Mouse (Mus musculus) hindbrain, embryonic 12.5 days (tissue): ENCODE measurements around the gene Nhsl2. TPM values are rescaled to one million over a fixed set of nuclear protein-coding genes. Genes with fewer than 3 reads are reported as not detected.

Source experiments
- ATAC-seq: fragments of 200-750 bp; cut with Nextera tagmentation; 2 replicates; pipeline ENCODE4 v1.8.0; 2017; ENCODE audit warnings: moderate TSS enrichment; ENCODE audit not compliant: low FRiP score
- H3K27ac ChIP-seq: fragments of 300-500 bp; sonication (generic); 2 replicates; pipeline ENCODE4 v1.5.1; 2016; ENCODE audit warnings: mild to moderate bottlenecking
- H3K27me3 ChIP-seq: fragments of 300-500 bp; sonication (generic); 2 replicates; pipeline ENCODE4 v1.6.1; 2016; ENCODE audit warnings: mild to moderate bottlenecking
- H3K36me3 ChIP-seq: fragments of 300-500 bp; sonication (generic); 2 replicates; pipeline ENCODE4 v1.6.1; 2016; ENCODE audit warnings: mild to moderate bottlenecking
- H3K4me1 ChIP-seq: fragments of 300-500 bp; sonication (generic); 2 replicates; pipeline ENCODE4 v1.6.1; 2016
- H3K4me2 ChIP-seq: fragments of 300-500 bp; sonication (generic); replicated peaks from 2 replicates; pipeline ENCODE4 v1.6.1; 2016; ENCODE audit warnings: mild to moderate bottlenecking
- H3K4me3 ChIP-seq: fragments of 300-500 bp; sonication (generic); 2 replicates; pipeline ENCODE4 v1.5.1; 2016; ENCODE audit warnings: mild to moderate bottlenecking
- H3K9ac ChIP-seq: fragments of 300-500 bp; sonication (generic); 2 replicates; pipeline ENCODE4 v1.6.1; 2016; ENCODE audit warnings: mild to moderate bottlenecking, moderate library complexity
- H3K9me3 ChIP-seq: fragments of 300-500 bp; sonication (generic); replicated peaks from 2 replicates; pipeline ENCODE4 v1.6.1; 2016; ENCODE audit warnings: mild to moderate bottlenecking
- WGBS: fragments of 180-500 bp; shearing (Covaris S2); methylation state at CpG from one replicate; pipeline ENCODE4 v1.1.7; 2016; 5-methylcytosine and 5-hydroxymethylcytosine counted together
- polyA plus RNA-seq: library from polyadenylated mRNA; unstranded; fragments of >200 nt; fragmentation: Nextera tagmentation; extraction: Ambion mirVana; gene quantifications from 2 replicates; pipeline ENCODE4 v1.2.1, GENCODE M21; 2016

Gene Nhsl2
- polyA plus RNA-seq, 1 experiment from 2014 or later, result 14.7 TPM

DNA sequence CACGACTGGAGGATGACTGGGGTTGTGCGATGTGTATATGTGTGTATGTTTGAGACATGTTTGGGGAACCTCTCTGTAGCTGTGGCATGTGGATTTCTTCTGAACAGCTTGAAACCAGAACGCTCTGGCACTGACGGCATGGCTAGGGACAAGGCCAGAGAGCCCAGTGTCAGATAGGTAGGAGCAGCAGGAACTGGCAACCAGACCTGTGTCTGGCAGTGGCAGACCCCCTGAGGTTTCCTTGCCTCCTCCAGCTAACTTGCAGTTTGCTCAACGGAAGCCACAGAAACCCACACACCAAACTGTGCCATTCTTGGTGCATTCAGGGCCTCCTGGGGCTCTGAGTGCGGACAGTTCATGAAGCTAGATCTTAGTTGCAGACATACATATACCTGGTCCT is 81.1 kb downstream of the Nhsl2 start:
- no peaks in the 10 kb centered on the region for H3K4me1 ChIP-seq
- H3K4me2 ChIP-seq, result no peak overlapping the region
- ATAC-seq, result no peak
- H3K27me3 ChIP-seq, result peaks cover 43% of the 10 kb centered on the region
- no peaks in the 10 kb centered on the region for H3K9me3 ChIP-seq
- H3K27ac ChIP-seq, result no peak overlapping the region
- no peak overlapping the region for H3K4me3 ChIP-seq
- no peaks in the 10 kb centered on the region for H3K36me3 ChIP-seq
- 87% methylated on average over 6 of the region's 6 CpGs for WGBS
- no peak overlapping the region for H3K9ac ChIP-seq

DNA sequence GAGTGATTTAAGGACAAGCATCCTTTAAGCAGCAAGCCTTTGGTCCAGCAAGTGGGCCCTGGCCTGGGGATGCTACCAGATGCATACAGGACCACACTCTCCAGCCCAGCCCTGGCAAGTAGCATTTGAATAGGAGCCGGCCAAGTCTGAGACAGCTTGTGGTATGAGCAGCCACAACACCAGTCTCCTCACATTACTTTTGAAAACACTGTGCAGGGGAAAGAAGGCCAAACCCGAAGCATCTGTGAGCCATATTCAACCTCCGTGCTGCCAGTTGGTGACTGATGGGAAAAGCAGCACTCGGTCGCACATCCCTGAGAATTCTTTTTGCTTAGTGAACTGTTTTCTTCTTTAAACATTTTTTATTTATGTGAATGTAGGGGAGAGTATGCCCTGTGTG is 81.8 kb downstream of the Nhsl2 start:
- Histone ChIP-seq H3K27ac (no peak overlapping the region), H3K27me3 (peaks cover 45% of the 10 kb centered on the region)
- WGBS, result 79% methylated on average over 5 of the region's 5 CpGs

DNA sequence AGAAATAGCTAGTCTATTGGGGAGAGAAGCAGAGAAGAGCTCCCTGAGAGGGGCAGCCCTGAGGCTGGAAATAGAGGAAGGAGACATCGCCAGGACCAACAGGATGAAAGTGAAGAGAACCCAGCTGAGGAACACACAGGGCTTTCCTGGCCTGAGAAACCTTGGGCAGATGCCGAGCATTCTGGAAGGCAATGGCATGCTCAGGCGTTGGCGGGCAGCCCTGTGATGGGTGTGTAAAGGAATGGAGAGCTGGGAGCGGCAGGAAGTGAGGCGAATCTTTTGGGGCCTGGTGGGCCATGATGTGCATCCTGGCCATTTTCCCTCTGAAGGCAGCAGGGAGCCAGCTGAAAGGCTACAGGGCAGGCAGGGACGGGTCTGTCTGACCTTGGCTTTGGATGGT is 83.1 kb downstream of the Nhsl2 start:
- no peak overlapping the region for H3K9ac ChIP-seq
- H3K4me1 ChIP-seq, result no peaks in the 10 kb centered on the region
- peaks cover 48% of the 10 kb centered on the region for H3K27me3 ChIP-seq
- no peak overlapping the region for H3K4me3 ChIP-seq
- no peaks in the 10 kb centered on the region for H3K36me3 ChIP-seq
- H3K27ac ChIP-seq, result no peak overlapping the region
- 83% methylated on average over 7 of the region's 7 CpGs for WGBS
- no peak for ATAC-seq
- H3K9me3 ChIP-seq, result no peaks in the 10 kb centered on the region
- no peak overlapping the region for H3K4me2 ChIP-seq

More for the DNA sequence above, 81.8 kb downstream of the Nhsl2 start:
- H3K9ac ChIP-seq, result no peak overlapping the region
- H3K4me2 ChIP-seq, result no peak overlapping the region
- no peaks in the 10 kb centered on the region for H3K36me3 ChIP-seq
- no peaks in the 10 kb centered on the region for H3K4me1 ChIP-seq
- ATAC-seq, result no peak
- H3K4me3 ChIP-seq, result no peak overlapping the region
- no peaks in the 10 kb centered on the region for H3K9me3 ChIP-seq

DNA sequence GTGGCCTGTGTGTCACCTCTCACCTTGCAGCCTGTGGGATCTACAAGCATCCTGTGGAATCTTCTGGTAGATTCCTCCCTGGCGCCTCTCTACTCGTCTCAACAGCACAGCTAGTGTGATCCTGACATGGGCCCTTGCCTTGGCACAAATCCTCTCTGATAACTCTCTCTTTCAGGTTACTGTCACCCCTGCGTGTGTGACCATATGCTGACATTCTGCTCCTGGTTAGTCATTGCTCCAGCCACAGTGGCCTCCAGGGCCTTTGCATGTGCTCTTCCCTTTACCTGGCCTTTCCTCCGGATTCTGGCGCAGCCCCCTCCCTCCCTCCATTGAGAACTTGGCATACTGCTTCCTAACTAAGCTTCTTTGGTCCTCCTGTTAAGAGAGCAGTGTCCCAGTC is 84.2 kb downstream of the Nhsl2 start:
- 90% methylated on average over 5 of the region's 5 CpGs for WGBS
- ATAC-seq, result no peak
- H3K9me3 ChIP-seq, result no peaks in the 10 kb centered on the region
- no peak overlapping the region for H3K4me3 ChIP-seq
- no peak overlapping the region for H3K4me2 ChIP-seq
- no peaks in the 10 kb centered on the region for H3K4me1 ChIP-seq
- H3K27me3 ChIP-seq, result peaks cover 44% of the 10 kb centered on the region
- H3K36me3 ChIP-seq, result no peaks in the 10 kb centered on the region
- no peak overlapping the region for H3K27ac ChIP-seq
- H3K9ac ChIP-seq, result no peak overlapping the region

DNA sequence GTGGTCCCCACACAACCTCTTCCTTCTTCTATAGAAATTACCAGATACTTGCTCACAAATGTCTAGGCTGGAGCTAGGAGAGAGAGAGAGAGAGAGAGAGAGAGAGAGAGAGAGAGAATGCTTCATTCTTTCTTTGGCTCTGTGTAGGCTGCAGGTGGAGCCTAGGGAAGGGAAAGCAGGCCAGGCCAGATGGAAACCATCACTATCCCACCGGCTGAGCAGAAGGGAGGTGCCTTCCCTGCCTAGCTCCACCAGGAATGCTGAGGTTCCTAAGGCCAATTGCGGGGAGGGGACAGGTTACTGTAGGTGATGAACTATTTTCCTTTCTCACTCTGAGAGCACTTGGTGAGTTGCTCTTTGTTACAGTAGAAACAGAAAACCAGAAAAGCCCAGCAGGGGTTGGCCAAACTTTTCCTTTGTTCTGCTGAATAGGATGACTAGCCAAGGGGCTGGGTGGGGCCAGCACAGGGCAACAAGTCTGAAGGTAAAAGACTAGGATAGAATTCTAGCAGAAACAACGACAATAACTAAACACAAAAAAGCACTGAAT is 86.2 kb downstream of the Nhsl2 start:
- H3K27me3 ChIP-seq, result peaks cover 42% of the 10 kb centered on the region
- 29% methylated on average over 3 of the region's 3 CpGs for WGBS

DNA sequence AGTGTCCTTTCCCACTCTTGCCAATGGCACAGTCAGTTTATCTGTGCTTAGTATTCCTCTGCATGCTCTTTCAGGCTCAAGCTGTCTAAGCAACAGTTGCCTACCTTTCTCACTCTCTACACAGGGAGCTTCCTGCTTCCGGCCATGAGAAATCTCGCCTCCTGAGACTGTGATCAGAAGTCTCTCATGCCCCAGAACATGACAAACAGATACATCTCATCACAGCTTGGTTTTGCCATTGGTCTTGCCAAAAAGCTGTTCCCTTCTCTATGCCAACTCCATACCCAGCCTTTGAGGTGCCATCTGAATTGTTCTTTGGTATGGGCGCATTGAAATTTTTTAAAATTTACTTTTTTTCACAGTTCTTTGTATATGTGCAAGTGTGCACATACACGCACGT is 90.3 kb downstream of the Nhsl2 start:
- no peak overlapping the region for H3K4me3 ChIP-seq
- H3K9ac ChIP-seq, result no peak overlapping the region
- H3K4me2 ChIP-seq, result no peak overlapping the region
- no peaks in the 10 kb centered on the region for H3K9me3 ChIP-seq
- peaks cover 53% of the 10 kb centered on the region for H3K27me3 ChIP-seq
- 93% methylated on average over 5 of the region's 5 CpGs for WGBS
- no peaks in the 10 kb centered on the region for H3K4me1 ChIP-seq
- H3K36me3 ChIP-seq, result no peaks in the 10 kb centered on the region
- no peak overlapping the region for H3K27ac ChIP-seq
- no peak for ATAC-seq

More for the DNA sequence above, 86.2 kb downstream of the Nhsl2 start:
- H3K36me3 ChIP-seq, result no peaks in the 10 kb centered on the region
- H3K9me3 ChIP-seq, result no peaks in the 10 kb centered on the region
- H3K4me3 ChIP-seq, result no peak overlapping the region
- H3K27ac ChIP-seq, result no peak overlapping the region
- H3K4me1 ChIP-seq, result no peaks in the 10 kb centered on the region
- H3K4me2 ChIP-seq, result no peak overlapping the region
- ATAC-seq, result no peak
- H3K9ac ChIP-seq, result no peak overlapping the region

DNA sequence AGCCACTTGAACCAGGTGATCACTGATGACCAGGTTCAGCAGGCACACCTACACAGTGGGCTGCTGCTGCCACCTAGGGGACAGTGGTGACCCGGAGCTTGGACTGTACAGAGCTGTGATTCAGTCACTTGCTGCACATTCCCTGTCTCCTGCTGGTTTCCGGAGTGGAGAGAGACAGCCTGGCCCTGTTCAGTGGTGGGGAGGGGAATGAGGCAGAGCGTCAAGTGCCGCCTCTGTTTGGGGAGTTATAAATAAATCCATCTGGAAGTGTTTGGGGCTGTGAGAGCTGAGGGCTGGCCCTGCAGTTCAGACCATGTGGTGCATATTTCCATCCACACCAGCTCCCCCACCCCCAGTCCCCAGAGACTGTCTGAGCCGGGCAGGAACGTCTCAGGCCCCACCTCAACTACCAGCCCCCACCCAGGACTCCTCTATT is 93.3 kb downstream of the Nhsl2 start:
- Histone ChIP-seq H3K9me3 (no peaks in the 10 kb centered on the region), H3K4me1 (no peaks in the 10 kb centered on the region), H3K36me3 (no peaks in the 10 kb centered on the region), H3K4me3 (no peak overlapping the region), H3K9ac (no peak overlapping the region), H3K27ac (no peak overlapping the region), H3K27me3 (peaks cover 59% of the 10 kb centered on the region), H3K4me2 (no peak overlapping the region)
- WGBS, result 14% methylated on average over 6 of the region's 6 CpGs
- ATAC-seq, result peak; percentile 74

DNA sequence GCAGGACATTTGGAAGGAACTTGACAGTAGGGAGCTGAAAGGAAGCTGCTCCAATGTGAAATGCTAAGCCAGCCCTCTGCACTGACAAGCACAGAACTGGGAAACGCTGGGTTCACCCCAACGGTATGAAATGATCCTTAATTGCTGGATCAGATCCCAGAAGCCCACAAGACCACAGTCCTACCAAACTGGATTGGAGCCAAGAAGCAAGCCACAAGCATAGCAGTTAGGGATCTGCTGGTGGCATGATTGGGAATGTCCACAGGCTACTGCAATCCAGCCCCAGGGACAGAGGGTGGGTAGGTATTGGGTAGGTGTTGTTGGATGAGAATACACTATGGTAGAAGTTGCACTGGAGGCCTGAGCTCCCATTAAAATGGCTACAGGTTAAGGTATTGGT is 94.6 kb downstream of the Nhsl2 start:
- Histone ChIP-seq H3K9ac (no peak overlapping the region), H3K27ac (no peak overlapping the region), H3K27me3 (peaks cover 68% of the 10 kb centered on the region), H3K4me3 (no peak overlapping the region), H3K9me3 (no peaks in the 10 kb centered on the region), H3K36me3 (no peaks in the 10 kb centered on the region), H3K4me2 (no peak overlapping the region), H3K4me1 (no peaks in the 10 kb centered on the region)
- ATAC-seq, result no peak
- 77% methylated on average over 2 of the region's 2 CpGs for WGBS

DNA sequence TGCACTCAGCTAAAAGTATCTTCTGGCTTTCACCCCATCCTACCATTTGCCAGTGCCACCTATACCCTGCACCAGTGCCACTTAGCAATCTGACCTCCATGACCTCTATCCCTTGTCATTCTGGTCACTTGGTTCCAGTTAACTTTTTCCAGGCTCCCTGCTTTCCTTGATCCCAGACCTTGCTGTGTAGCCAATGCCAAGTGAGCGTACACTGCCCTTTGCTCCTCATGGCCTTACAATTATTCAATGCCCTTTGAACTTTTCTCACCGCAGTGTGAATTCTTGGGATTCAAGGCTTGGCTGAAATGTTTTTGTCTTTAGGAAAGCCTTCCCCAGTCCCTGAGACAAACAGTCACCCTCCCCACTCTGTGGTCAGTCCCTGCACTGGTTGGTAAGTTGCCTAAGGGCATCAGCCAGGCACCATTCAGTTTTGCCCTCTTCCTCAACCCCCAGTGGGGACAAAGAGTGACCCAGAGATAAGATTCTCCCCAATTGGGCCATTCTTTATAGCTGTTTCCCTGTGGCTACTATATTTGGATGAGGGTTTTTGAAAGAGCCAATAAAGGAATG is 95.7 kb downstream of the Nhsl2 start:
- 54% methylated on average over 2 of the region's 2 CpGs for WGBS
- no peaks in the 10 kb centered on the region for H3K9me3 ChIP-seq
- no peak for ATAC-seq

DNA sequence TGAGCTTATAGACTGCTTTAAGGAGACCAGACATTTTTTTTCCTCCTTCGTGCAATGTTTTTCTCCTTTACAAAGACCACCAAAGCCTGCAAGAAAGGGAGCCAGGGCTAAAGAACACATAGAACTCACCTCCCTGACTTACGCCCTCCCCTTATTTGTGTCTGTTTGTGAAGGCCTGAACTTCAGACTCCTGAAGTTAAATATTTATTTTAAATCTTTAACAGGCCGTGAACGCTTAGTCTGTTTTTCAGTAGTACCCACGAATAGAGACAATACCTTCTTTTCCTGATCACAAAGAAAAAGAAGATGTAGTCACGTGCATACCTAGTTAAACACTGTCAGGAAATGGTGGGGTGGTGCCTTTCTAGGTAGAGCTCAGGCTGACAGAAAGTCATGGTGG is 103.3 kb downstream of the Nhsl2 start:
- H3K36me3 ChIP-seq, result no peaks in the 10 kb centered on the region
- H3K9me3 ChIP-seq, result no peaks in the 10 kb centered on the region
- no peak overlapping the region for H3K9ac ChIP-seq
- 79% methylated on average over 6 of the region's 6 CpGs for WGBS
- H3K27me3 ChIP-seq, result peaks cover 45% of the 10 kb centered on the region
- no peak overlapping the region for H3K4me3 ChIP-seq
- no peak overlapping the region for H3K4me2 ChIP-seq
- no peak for ATAC-seq
- no peaks in the 10 kb centered on the region for H3K4me1 ChIP-seq
- no peak overlapping the region for H3K27ac ChIP-seq

More for the DNA sequence above, 95.7 kb downstream of the Nhsl2 start:
- Histone ChIP-seq H3K36me3 (no peaks in the 10 kb centered on the region), H3K4me2 (no peak overlapping the region), H3K27ac (no peak overlapping the region), H3K27me3 (peaks cover 64% of the 10 kb centered on the region), H3K4me3 (no peak overlapping the region), H3K9ac (no peak overlapping the region), H3K4me1 (no peaks in the 10 kb centered on the region)

DNA sequence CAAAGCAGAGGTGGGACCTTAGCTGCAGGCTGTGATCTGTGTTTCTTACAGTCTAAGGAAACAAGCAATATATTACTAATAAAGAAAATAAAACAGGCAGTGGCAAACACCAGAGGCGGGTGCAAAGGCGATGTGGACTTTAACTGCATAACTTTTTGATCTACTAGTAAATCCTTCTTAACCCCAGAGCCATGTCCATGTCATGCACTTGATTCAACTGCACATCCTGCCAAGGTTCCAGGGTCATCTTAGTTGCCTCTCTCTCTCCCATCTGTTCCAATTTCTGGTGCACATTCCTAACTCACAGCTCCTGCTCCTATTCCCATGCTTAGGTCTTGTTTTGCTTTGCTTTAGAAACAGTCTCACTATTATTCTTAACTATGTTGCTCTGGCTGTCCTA is 104.1 kb downstream of the Nhsl2 start:
- 88% methylated on average over 2 of the region's 2 CpGs for WGBS
- H3K27me3 ChIP-seq, result peaks cover 47% of the 10 kb centered on the region
- H3K27ac ChIP-seq, result no peak overlapping the region
- no peak overlapping the region for H3K9ac ChIP-seq
- H3K4me3 ChIP-seq, result no peak overlapping the region
- no peaks in the 10 kb centered on the region for H3K4me1 ChIP-seq
- H3K9me3 ChIP-seq, result no peaks in the 10 kb centered on the region
- no peak overlapping the region for H3K4me2 ChIP-seq
- no peaks in the 10 kb centered on the region for H3K36me3 ChIP-seq
- ATAC-seq, result no peak

DNA sequence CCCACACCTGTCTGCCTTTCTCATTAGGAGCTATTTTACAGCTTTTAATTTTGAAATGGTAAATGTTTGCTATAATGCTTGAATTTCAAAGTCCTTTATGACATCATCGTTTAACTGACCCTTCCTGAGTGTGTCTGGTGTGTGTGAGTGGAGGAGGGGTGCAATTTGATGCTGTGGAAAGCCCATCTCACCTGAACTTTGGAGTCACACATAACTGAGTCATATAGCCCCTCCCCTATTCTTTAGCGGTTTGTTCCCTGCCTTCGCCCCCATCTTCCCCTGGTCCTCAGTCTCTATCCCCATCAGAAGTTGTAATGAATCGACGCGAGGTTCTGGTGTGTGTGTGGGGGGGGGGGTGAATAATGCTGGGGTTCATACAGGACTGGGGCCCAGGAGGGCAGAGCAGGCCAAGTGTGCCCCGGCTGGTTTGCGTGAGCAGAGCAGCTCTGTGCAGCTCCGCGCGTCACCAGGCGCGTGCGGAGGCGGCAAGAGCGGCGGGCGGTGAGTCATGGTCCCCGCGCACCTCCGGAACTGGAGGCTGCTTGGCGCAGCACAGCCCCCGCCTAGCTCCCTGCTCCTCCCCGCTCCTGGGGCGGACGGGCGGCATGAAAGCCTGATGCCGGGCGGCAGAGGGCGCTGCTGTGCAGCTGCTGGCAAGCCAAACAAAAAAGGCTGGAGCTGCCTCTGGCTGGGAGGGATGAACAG is 104.8 kb downstream of the Nhsl2 start:
- Histone ChIP-seq H3K4me2 (peak overlapping the region; percentile 51), H3K36me3 (no peaks in the 10 kb centered on the region), H3K4me1 (no peaks in the 10 kb centered on the region), H3K9me3 (no peaks in the 10 kb centered on the region), H3K4me3 (peak overlapping the region; percentile 30), H3K27me3 (peaks cover 47% of the 10 kb centered on the region), H3K27ac (no peak overlapping the region; the same call in 1 of the 2 replicates), H3K9ac (peak overlapping the region; percentile 51)
- peak; percentile 98 for ATAC-seq
- 9% methylated on average over 29 of the region's 30 CpGs for WGBS

DNA sequence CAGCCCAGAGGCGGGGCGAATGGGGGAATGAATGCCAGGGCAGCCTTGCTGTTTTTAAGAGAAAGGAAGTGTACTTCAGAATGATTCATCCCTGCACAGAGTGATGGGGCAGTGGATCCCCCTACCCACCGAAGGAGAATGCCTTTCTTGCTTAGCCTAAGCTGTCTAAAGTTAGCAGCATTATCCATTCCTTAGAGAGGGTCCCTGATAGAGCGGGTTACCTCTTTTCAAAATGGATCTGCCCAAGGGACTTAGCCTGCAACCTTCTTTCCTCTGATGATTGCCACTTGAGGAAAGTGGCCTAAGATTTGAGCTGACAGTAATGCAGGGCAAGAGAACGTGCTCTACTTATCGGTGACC is 105.3 kb downstream of the Nhsl2 start:
- 41% methylated on average over 6 of the region's 6 CpGs for WGBS
- Histone ChIP-seq H3K36me3 (no peaks in the 10 kb centered on the region), H3K27me3 (peaks cover 51% of the 10 kb centered on the region), H3K4me3 (no peak overlapping the region), H3K27ac (no peak overlapping the region), H3K4me1 (no peaks in the 10 kb centered on the region), H3K9ac (no peak overlapping the region), H3K4me2 (peak overlapping the region; percentile 51), H3K9me3 (no peaks in the 10 kb centered on the region)
- no peak; the same call in 1 of the 2 replicates for ATAC-seq
